Mouse (Mus musculus) ES-Bruce4 (cell line): ENCODE data around the gene Itga9. TPM values are rescaled to one million over a fixed set of nuclear protein-coding genes. Genes with fewer than 3 reads are reported as not detected.

ENCODE experiments used
- H3K27ac ChIP-seq: 2 replicates; pipeline ENCODE4 v1.5.1; 2012; ENCODE audit warnings: low read length, inconsistent platforms; ENCODE audit not compliant: insufficient read depth
- H3K27me3 ChIP-seq: 2 replicates; pipeline ENCODE4 v1.6.1; 2012; ENCODE audit warnings: mild to moderate bottlenecking, low read length, inconsistent platforms; ENCODE audit not compliant: control insufficient read depth, poor library complexity, insufficient read depth, severe bottlenecking
- H3K36me3 ChIP-seq: 2 replicates; pipeline ENCODE4 v1.6.1; 2012; ENCODE audit warnings: inconsistent platforms, mild to moderate bottlenecking, low read length, moderate library complexity; ENCODE audit not compliant: control insufficient read depth, poor library complexity, insufficient read depth, severe bottlenecking
- H3K4me1 ChIP-seq: one replicate; pipeline ENCODE4 v1.8.1; 2011; ENCODE audit warnings: low read length; ENCODE audit not compliant: control insufficient read depth, insufficient read depth
- H3K4me3 ChIP-seq: 2 replicates; pipeline ENCODE4 v1.5.1; 2011; ENCODE audit warnings: low read depth, mild to moderate bottlenecking, low read length
- H3K9ac ChIP-seq: 2 replicates; pipeline ENCODE4 v1.6.1; 2012; ENCODE audit warnings: low read depth, mild to moderate bottlenecking, inconsistent platforms; ENCODE audit not compliant: poor library complexity, severe bottlenecking
- H3K9me3 ChIP-seq: replicated peaks from 2 replicates; pipeline ENCODE4 v1.6.1; 2012; ENCODE audit warnings: mild to moderate bottlenecking, low read length, inconsistent platforms; ENCODE audit not compliant: control insufficient read depth, poor library complexity, insufficient read depth, severe bottlenecking
- CTCF ChIP-seq: IDR thresholded peaks from one replicate; pipeline ENCODE4 v1.8.1; 2011; ENCODE audit warnings: low read depth, low read length
- EP300 ChIP-seq: IDR thresholded peaks from 2 replicates; pipeline ENCODE4 v1.6.1; 2011; ENCODE audit warnings: low read depth, low read length; ENCODE audit not compliant: insufficient read depth
- POLR2A ChIP-seq: IDR thresholded peaks from one replicate; pipeline ENCODE4 v1.8.1; 2011; ENCODE audit warnings: low read length; ENCODE audit not compliant: insufficient read depth
- polyA plus RNA-seq: library from polyadenylated mRNA; stranded (reverse); fragments of >200 nt; gene quantifications from 2 replicates; pipeline ENCODE4 v1.2.4, GENCODE M21; 2011; ENCODE audit warnings: low read depth; ENCODE audit not compliant: missing spikeins, insufficient read depth, insufficient read length

Gene Itga9
- polyA plus RNA-seq, 1 experiment = 5.2 TPM

DNA sequence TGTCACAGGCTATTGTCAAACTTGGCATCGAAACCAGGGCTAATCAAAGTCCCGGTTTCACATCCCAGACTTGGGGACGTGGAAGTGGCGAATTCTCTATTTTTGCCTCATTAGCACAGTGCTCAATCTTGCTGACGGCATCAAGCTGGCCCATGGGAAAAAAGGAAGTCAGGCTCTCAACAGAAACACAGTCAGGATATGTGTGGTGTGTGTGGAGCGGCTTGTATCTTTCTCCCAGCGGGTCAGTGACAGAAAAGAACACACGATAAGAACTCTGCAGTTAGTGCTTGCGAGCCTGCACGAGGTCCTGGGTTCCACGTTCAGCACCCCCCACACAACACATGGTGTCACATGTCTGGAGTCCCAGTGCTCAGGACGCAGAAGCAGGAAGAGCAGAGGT lies 67.8 kb downstream of the Itga9 start:
- TF ChIP-seq EP300 = no peak
- no peaks in the 10 kb centered on the region for H3K36me3 ChIP-seq
- H3K27ac ChIP-seq = no peak overlapping the region
- H3K9me3 ChIP-seq = no peaks in the 10 kb centered on the region
- H3K4me1 ChIP-seq = no peaks in the 10 kb centered on the region
- no peaks in the 10 kb centered on the region for H3K27me3 ChIP-seq
- H3K4me3 ChIP-seq = no peak overlapping the region
- H3K9ac ChIP-seq = no peak overlapping the region

DNA sequence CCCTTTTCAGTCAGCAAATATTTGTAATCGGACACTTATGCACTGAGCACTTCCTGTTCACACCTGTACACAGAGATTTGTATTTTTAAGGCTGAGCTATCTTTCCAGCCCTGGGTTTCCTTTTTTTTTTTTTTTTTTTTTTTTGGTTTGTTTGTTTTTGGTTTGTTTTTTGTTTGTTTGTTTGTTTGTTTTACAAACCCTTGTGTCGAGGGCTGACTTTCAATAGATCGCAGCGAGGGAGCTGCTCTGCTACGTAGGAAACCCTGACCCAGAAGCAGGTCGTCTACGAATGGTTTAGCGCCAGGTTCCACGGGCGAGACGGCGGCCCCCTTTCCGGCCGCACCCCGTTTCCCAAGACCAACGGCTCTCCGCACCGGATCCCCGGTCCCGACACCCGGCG lies 68.3 kb downstream of the Itga9 start:
- Histone ChIP-seq H3K9ac (no peak overlapping the region), H3K4me3 (no peak overlapping the region), H3K27me3 (no peaks in the 10 kb centered on the region), H3K27ac (no peak overlapping the region), H3K4me1 (no peaks in the 10 kb centered on the region), H3K36me3 (no peaks in the 10 kb centered on the region), H3K9me3 (no peaks in the 10 kb centered on the region)
- no peak for TF ChIP-seq POLR2A
- TF ChIP-seq EP300 = no peak

- Histone ChIP-seq H3K9ac (no peak overlapping the region), H3K27ac (no peak overlapping the region), H3K27me3 (no peaks in the 10 kb centered on the region), H3K4me3 (no peak overlapping the region), H3K36me3 (no peaks in the 10 kb centered on the region), H3K9me3 (no peaks in the 10 kb centered on the region), H3K4me1 (no peaks in the 10 kb centered on the region)
- no peak for TF ChIP-seq POLR2A
- no peak for TF ChIP-seq EP300
- no peak for TF ChIP-seq CTCF
These were observed 69.2 kb downstream of the Itga9 start for GRCm38 (mm10) chr9:118675573-118676170.

DNA sequence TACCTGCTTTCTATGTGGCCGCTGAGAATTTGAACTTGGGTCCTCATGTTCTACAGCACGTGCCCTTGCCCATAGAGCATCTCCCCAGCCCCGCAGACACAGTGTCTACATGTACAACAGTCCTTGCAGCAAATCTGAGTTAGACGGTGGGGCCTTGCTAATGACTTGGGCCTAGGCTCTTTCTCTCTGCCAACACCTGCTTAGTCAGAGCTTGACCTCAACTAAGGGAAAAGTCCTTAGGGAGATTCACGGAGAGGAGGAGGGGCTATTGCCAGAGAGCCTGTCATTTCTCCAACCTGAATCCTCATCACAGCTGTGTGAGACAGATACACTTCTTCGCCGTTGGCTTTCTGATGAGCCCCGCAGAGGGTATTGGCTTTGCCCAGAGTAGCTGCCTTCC lies 70.2 kb downstream of the Itga9 start:
- Histone ChIP-seq H3K36me3 (no peaks in the 10 kb centered on the region), H3K4me1 (no peaks in the 10 kb centered on the region), H3K9ac (no peak overlapping the region), H3K27ac (no peak overlapping the region), H3K9me3 (no peaks in the 10 kb centered on the region), H3K27me3 (no peaks in the 10 kb centered on the region), H3K4me3 (no peak overlapping the region)
- TF ChIP-seq POLR2A = no peak

- H3K27me3 ChIP-seq = no peaks in the 10 kb centered on the region
- H3K27ac ChIP-seq = no peak overlapping the region
- no peak overlapping the region for H3K4me3 ChIP-seq
- no peaks in the 10 kb centered on the region for H3K36me3 ChIP-seq
- no peaks in the 10 kb centered on the region for H3K9me3 ChIP-seq
- no peak for TF ChIP-seq CTCF
- no peak for TF ChIP-seq EP300
- no peak for TF ChIP-seq POLR2A
- no peak overlapping the region for H3K9ac ChIP-seq
- H3K4me1 ChIP-seq = no peaks in the 10 kb centered on the region
These were observed 70.9 kb downstream of the Itga9 start for GRCm38 (mm10) chr9:118677349-118677748.

DNA sequence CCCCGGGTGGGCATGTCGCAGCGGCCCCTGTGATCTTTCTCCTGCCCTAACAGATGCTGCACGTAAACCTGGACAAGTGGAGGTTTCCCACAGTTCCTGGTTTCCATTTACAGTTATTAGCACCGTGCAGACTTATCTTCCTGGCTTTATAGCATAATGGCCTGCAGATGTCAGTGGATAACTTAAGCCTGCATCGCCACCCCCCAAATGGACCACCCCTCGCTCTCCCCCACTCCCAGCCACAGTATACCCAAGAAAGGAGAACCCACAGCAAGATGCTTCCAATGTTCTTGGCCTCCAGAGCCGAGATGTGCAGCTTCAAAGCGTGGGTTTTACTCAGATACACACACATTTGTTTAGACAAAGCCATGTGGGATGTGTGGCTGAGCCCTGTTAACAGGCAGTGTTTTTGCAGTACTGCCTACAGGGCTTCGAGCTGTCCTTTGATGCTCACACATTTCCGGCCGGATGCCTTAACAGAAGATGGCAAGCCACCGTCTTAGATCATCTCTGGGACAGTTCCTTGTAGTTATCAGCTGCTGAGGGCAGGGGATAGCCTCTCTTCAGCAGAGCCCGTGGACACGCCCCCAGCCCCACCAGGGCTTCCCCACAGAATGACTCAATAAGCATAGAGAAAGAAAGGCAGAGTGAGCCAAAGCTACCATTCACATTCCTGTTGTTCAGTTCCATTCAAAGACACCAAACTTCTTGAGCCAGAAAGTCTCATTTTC lies 71.7 kb downstream of the Itga9 start:
- Histone ChIP-seq H3K4me3 (no peak overlapping the region), H3K36me3 (no peaks in the 10 kb centered on the region), H3K27ac (no peak overlapping the region), H3K9ac (no peak overlapping the region), H3K4me1 (no peaks in the 10 kb centered on the region), H3K9me3 (no peaks in the 10 kb centered on the region), H3K27me3 (no peaks in the 10 kb centered on the region)
- TF ChIP-seq POLR2A (no peak), EP300 (no peak)

DNA sequence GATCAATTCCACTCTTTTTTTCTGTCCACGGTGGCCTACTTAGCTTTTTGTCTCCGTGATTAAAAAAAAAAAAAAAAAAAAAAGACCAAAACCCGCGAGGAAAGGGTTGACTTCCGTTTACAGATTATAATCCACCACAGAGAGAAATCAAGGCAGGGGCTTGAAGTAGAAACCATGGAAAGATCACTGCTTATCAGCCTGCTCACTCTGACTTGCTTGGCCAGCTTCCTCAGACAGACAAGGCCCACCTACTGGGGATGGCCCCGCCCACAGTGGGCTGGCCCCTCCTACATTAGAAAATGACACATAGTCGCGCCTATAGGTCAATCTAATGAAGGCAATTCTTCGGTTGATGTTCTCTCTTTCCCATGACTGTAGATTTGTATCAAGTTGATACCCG lies 72.3 kb downstream of the Itga9 start:
- no peaks in the 10 kb centered on the region for H3K27me3 ChIP-seq
- H3K36me3 ChIP-seq = no peaks in the 10 kb centered on the region
- TF ChIP-seq CTCF = no peak
- no peak for TF ChIP-seq EP300
- H3K4me1 ChIP-seq = no peaks in the 10 kb centered on the region
- H3K9me3 ChIP-seq = no peaks in the 10 kb centered on the region
- H3K9ac ChIP-seq = no peak overlapping the region
- no peak overlapping the region for H3K27ac ChIP-seq
- H3K4me3 ChIP-seq = no peak overlapping the region
